Mouse (Mus musculus) hindbrain, embryonic 12.5 days (tissue): ENCODE measurements at regions not wholly inside any gene's neighbourhood (a gene's known extent, or its start where the extent isn't known, plus 50 kb on each side); places are given as distances from the start of the nearest gene placed in this dataset.

Experiments
- ATAC-seq: fragments of 200-750 bp; cut with Nextera tagmentation; 2 replicates; pipeline ENCODE4 v1.8.0; 2017; ENCODE audit warnings: moderate TSS enrichment; ENCODE audit not compliant: low FRiP score
- H3K27ac ChIP-seq: fragments of 300-500 bp; sonication (generic); 2 replicates; pipeline ENCODE4 v1.5.1; 2016; ENCODE audit warnings: mild to moderate bottlenecking
- H3K27me3 ChIP-seq: fragments of 300-500 bp; sonication (generic); 2 replicates; pipeline ENCODE4 v1.6.1; 2016; ENCODE audit warnings: mild to moderate bottlenecking
- H3K36me3 ChIP-seq: fragments of 300-500 bp; sonication (generic); 2 replicates; pipeline ENCODE4 v1.6.1; 2016; ENCODE audit warnings: mild to moderate bottlenecking
- H3K4me1 ChIP-seq: fragments of 300-500 bp; sonication (generic); 2 replicates; pipeline ENCODE4 v1.6.1; 2016
- H3K4me2 ChIP-seq: fragments of 300-500 bp; sonication (generic); replicated peaks from 2 replicates; pipeline ENCODE4 v1.6.1; 2016; ENCODE audit warnings: mild to moderate bottlenecking
- H3K4me3 ChIP-seq: fragments of 300-500 bp; sonication (generic); 2 replicates; pipeline ENCODE4 v1.5.1; 2016; ENCODE audit warnings: mild to moderate bottlenecking
- H3K9ac ChIP-seq: fragments of 300-500 bp; sonication (generic); 2 replicates; pipeline ENCODE4 v1.6.1; 2016; ENCODE audit warnings: mild to moderate bottlenecking, moderate library complexity
- H3K9me3 ChIP-seq: fragments of 300-500 bp; sonication (generic); replicated peaks from 2 replicates; pipeline ENCODE4 v1.6.1; 2016; ENCODE audit warnings: mild to moderate bottlenecking
- WGBS: fragments of 180-500 bp; shearing (Covaris S2); methylation state at CpG from one replicate; pipeline ENCODE4 v1.1.7; 2016; 5-methylcytosine and 5-hydroxymethylcytosine counted together

GRCm38 (mm10) chrX:57869648-57870047 is 152.9 kb upstream of the Zic3 start:
- Histone ChIP-seq H3K4me3 (no peak overlapping the region), H3K4me2 (no peak overlapping the region), H3K27me3 (no peaks in the 10 kb centered on the region), H3K27ac (no peak overlapping the region), H3K36me3 (no peaks in the 10 kb centered on the region), H3K9ac (no peak overlapping the region), H3K9me3 (no peaks in the 10 kb centered on the region), H3K4me1 (no peaks in the 10 kb centered on the region)
- 60% methylated on average over 5 of the region's 5 CpGs for WGBS
- peak; percentile 71 for ATAC-seq

- 22% methylated on average over 11 of the region's 11 CpGs for WGBS
- Histone ChIP-seq H3K27me3 (peaks cover 16% of the 10 kb centered on the region), H3K4me2 (peak overlapping the region; percentile 13; the same call in 1 of the 2 replicates), H3K36me3 (no peaks in the 10 kb centered on the region), H3K9me3 (no peaks in the 10 kb centered on the region), H3K4me3 (no peak overlapping the region), H3K27ac (no peak overlapping the region), H3K4me1 (no peaks in the 10 kb centered on the region), H3K9ac (no peak overlapping the region)
- ATAC-seq, result no peak
Measured at GRCm38 (mm10) chrX:57916705-57917104, 105.8 kb upstream of the Zic3 start.

DNA sequence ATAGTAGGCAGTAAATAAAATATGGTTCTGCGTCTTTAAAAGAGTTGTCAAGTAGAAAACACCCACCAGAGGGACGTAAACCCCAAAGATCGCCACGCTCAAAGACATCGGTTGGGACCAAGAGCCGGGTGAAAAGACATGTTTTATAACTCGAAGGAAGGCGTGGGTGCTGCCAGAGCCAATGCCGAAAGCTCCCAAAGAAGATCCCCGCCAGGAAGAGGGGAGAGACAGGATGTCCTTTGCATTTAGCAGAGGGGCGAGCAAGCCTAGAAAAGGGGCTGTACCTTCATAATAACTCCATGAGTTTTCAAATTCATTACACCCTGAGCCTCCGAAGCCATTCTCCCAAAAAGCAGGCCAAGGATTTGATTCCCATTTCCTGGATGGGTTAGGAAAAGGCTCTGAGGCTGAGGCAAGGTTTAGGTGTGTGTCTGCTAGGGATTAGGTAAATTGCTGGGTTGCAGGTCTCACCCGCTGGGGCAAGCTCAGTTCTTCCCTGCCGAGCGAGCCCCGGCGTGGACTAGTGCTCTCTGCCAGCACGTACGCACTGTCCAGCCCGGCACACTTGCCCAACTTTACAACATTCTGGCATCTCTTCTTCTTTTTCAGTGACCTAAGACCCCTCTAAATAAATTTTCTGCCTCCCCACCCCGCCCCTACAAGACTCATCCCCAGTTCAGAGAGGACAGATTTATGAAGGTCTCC is 104.9 kb upstream of the Zic3 start:
- Histone ChIP-seq H3K27ac (0 out of 2 replicates have a peak overlapping the region, but pooled peaks have one; percentile 18), H3K9me3 (no peaks in the 10 kb centered on the region), H3K9ac (no peak overlapping the region), H3K36me3 (no peaks in the 10 kb centered on the region), H3K27me3 (peaks cover 23% of the 10 kb centered on the region), H3K4me2 (peak overlapping the region; percentile 13; the same call in 1 of the 2 replicates), H3K4me1 (no peaks in the 10 kb centered on the region), H3K4me3 (no peak overlapping the region)
- ATAC-seq, result no peak
- WGBS, result 25% methylated on average over 21 of the region's 21 CpGs

GRCm38 (mm10) chrX:57918181-57919115 is 104.1 kb upstream of the Zic3 start:
- Histone ChIP-seq H3K27me3 (peaks cover 32% of the 10 kb centered on the region), H3K36me3 (no peaks in the 10 kb centered on the region), H3K4me1 (no peaks in the 10 kb centered on the region), H3K27ac (no peak overlapping the region), H3K9me3 (no peaks in the 10 kb centered on the region), H3K4me2 (0 out of 2 replicates have a peak overlapping the region, but pooled peaks have one; percentile 2), H3K4me3 (no peak overlapping the region), H3K9ac (no peak overlapping the region)
- ATAC-seq, result no peak
- WGBS, result 20% methylated on average over 25 of the region's 25 CpGs

DNA sequence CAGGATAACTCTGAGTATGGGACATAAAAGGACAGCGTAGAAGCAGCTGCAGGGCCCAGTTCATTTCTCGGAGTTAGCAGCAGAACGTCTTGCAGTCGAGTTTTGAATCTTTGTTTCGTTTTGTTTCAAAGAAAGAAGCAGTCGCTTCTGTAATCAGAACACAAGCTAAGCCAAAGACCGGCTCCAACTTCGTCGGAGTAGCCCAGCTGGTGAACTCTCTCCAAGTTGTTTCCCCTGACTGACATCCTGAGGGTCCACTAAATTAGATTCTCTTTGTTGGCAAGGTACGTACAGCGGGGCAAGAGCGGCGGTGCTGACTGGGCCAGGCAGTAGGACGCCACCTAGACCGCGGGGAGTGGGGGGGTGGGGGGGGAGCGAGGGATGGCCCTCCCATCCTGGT is 102.6 kb upstream of the Zic3 start:
- Histone ChIP-seq H3K9me3 (no peaks in the 10 kb centered on the region), H3K4me1 (no peaks in the 10 kb centered on the region), H3K4me2 (peak overlapping the region; percentile 39), H3K27me3 (peaks cover 34% of the 10 kb centered on the region), H3K9ac (no peak overlapping the region), H3K36me3 (no peaks in the 10 kb centered on the region), H3K4me3 (peak overlapping the region; percentile 4; the same call in 1 of the 2 replicates), H3K27ac (no peak overlapping the region)
- WGBS, result 21% methylated on average over 17 of the region's 17 CpGs
- no peak for ATAC-seq

GRCm38 (mm10) chrX:57920376-57920775 is 102.1 kb upstream of the Zic3 start:
- H3K27ac ChIP-seq, result peak overlapping the region; percentile 44
- H3K36me3 ChIP-seq, result no peaks in the 10 kb centered on the region
- H3K4me3 ChIP-seq, result peak overlapping the region; percentile 4; the same call in 1 of the 2 replicates
- peaks cover 34% of the 10 kb centered on the region for H3K27me3 ChIP-seq
- WGBS, result 29% methylated on average over 18 of the region's 18 CpGs
- no peaks in the 10 kb centered on the region for H3K9me3 ChIP-seq
- H3K4me1 ChIP-seq, result no peaks in the 10 kb centered on the region
- H3K9ac ChIP-seq, result no peak overlapping the region; the same call in 1 of the 2 replicates
- ATAC-seq, result no peak
- H3K4me2 ChIP-seq, result peak overlapping the region; percentile 39

DNA sequence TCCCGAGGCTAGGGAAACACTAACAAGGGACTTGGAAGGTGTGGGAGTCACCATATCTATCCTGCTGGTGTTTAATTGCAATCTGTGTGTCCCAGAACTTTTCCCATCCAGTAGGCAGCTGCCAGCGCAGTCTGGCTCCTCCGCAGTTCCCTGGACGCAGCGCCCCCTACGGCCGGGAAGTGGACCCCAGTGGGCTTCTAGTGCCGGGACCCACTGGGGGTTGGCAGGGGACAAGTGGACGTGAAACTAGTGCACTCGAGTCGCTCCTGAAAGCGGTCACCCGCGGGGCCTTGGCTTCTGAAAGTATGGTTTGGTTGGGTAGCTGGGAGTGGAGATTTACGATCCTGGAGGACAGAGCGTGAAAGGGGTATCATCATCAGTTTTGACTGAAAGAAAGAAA is 101.2 kb upstream of the Zic3 start:
- Histone ChIP-seq H3K9ac (no peak overlapping the region), H3K4me2 (peak overlapping the region; percentile 39), H3K27me3 (peaks cover 34% of the 10 kb centered on the region), H3K4me1 (no peaks in the 10 kb centered on the region), H3K4me3 (no peak overlapping the region), H3K9me3 (no peaks in the 10 kb centered on the region), H3K27ac (0 out of 2 replicates have a peak overlapping the region, but pooled peaks have one; percentile 44), H3K36me3 (no peaks in the 10 kb centered on the region)
- ATAC-seq, result peak; percentile 36
- WGBS, result 16% methylated on average over 16 of the region's 16 CpGs

DNA sequence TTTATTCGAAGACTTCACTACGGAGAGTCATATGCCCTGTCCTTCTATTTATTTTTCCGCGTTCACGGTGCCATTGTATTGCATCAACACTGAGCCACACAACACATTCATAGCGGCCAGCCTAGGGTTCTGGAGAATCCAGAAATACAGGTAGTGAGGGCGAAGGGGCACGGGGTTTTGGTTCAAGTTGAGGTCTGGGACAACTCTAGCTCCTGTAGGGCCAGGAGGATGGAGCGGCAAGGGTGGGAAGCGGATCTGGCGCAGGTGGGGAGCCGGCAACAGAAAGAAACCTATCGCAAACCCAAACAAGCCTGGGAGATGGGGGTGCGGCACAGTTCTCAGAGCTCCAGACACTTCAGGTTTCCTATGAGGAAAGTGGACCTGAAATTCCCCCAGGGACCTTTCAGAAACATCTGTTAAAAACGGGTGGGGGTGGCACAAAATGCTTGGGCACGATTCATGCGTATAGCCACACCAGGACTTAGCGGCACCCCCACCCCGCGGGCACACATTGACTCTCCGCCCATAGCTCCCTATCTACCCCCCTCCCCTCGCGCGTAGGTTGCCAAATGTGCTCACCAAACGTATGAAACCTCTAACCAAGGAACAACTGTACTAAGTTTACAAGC is 100.6 kb upstream of the Zic3 start:
- no peaks in the 10 kb centered on the region for H3K9me3 ChIP-seq
- H3K27ac ChIP-seq, result no peak overlapping the region; the same call in 1 of the 2 replicates
- ATAC-seq, result peak; percentile 36

GRCm38 (mm10) chrX:57923836-57924235 is 98.7 kb upstream of the Zic3 start:
- H3K27me3 ChIP-seq, result peaks cover 29% of the 10 kb centered on the region
- H3K9ac ChIP-seq, result no peak overlapping the region
- no peak overlapping the region for H3K4me3 ChIP-seq
- H3K4me2 ChIP-seq, result no peak overlapping the region
- 38% methylated on average over 5 of the region's 5 CpGs for WGBS
- H3K36me3 ChIP-seq, result no peaks in the 10 kb centered on the region
- no peak for ATAC-seq
- H3K9me3 ChIP-seq, result no peaks in the 10 kb centered on the region
- H3K4me1 ChIP-seq, result no peaks in the 10 kb centered on the region
- H3K27ac ChIP-seq, result no peak overlapping the region

More for the DNA sequence above, 100.6 kb upstream of the Zic3 start:
- Histone ChIP-seq H3K36me3 (no peaks in the 10 kb centered on the region), H3K9ac (no peak overlapping the region), H3K4me3 (peak overlapping the region; percentile 6; the same call in 1 of the 2 replicates), H3K4me1 (no peaks in the 10 kb centered on the region), H3K27me3 (peaks cover 34% of the 10 kb centered on the region), H3K4me2 (peak overlapping the region; percentile 39)
- 18% methylated on average over 25 of the region's 25 CpGs for WGBS

DNA sequence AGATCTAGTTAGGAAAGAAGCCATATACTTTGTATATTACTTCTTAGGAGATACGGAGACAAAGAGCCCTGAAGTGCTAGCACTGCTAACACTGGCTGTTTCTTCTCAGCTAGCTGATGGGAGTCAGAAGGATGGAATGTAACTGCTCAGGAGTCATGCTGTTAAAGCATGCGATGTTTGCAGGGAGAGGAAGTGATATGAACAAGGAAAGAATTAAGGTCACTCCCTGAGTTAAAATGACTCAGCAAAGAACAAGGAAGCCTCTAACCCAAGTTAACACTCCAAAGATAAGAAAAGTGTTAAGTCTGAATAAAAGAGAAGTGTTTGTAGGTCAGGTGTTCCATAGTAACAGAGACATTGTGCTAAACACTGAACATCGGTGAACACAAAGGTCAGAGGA is 86.9 kb upstream of the Zic3 start:
- ATAC-seq, result no peak
- H3K27me3 ChIP-seq, result no peaks in the 10 kb centered on the region
- no peaks in the 10 kb centered on the region for H3K4me1 ChIP-seq
- H3K27ac ChIP-seq, result no peak overlapping the region
- no peak overlapping the region for H3K9ac ChIP-seq
- H3K4me2 ChIP-seq, result no peak overlapping the region
- no peaks in the 10 kb centered on the region for H3K36me3 ChIP-seq
- no peaks in the 10 kb centered on the region for H3K9me3 ChIP-seq
- H3K4me3 ChIP-seq, result no peak overlapping the region
- 61% methylated on average over 3 of the region's 3 CpGs for WGBS

- WGBS, result 43% methylated on average over 6 of the region's 6 CpGs
- Histone ChIP-seq H3K27ac (no peak overlapping the region), H3K36me3 (no peaks in the 10 kb centered on the region), H3K27me3 (no peaks in the 10 kb centered on the region), H3K4me3 (no peak overlapping the region), H3K4me2 (no peak overlapping the region), H3K4me1 (no peaks in the 10 kb centered on the region), H3K9me3 (no peaks in the 10 kb centered on the region), H3K9ac (no peak overlapping the region)
- ATAC-seq, result no peak
Measured at GRCm38 (mm10) chrX:57938248-57938836, 84.2 kb upstream of the Zic3 start.

DNA sequence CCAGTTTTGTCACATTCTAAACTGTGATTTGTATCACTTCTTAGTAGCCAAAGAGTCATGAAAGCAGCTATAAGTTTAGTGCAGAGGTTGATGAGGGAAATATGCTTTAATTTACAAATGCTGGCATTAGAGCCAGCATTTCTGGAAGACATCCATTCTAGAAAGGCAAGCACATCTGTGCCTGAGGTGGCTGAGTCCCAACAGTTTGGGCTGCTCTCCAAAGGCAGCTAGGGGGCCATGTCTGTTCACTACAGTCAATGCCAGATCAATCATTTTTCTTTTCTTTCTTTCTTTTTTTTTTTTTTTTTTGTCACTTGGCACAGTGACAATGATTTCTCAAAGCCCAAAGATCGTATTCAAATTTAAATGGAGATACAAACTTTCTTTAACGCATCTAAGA is 71.6 kb upstream of the Zic3 start:
- H3K9me3 ChIP-seq, result no peaks in the 10 kb centered on the region
- WGBS, result 67% methylated on average over 2 of the region's 2 CpGs
- H3K27me3 ChIP-seq, result no peaks in the 10 kb centered on the region
- H3K4me2 ChIP-seq, result no peak overlapping the region
- H3K4me1 ChIP-seq, result no peaks in the 10 kb centered on the region
- no peak for ATAC-seq
- H3K36me3 ChIP-seq, result no peaks in the 10 kb centered on the region
- H3K9ac ChIP-seq, result no peak overlapping the region
- H3K4me3 ChIP-seq, result no peak overlapping the region
- H3K27ac ChIP-seq, result no peak overlapping the region
